Mouse (Mus musculus) CH12.LX (cell line): ENCODE results near the gene Ttc41. TPM values are rescaled to one million over a fixed set of nuclear protein-coding genes. Genes with fewer than 3 reads are reported as not detected.

Experiments used
- DNase-seq: peaks from one replicate; pipeline ENCODE4 v3.0.0-alpha.2; 2013; ENCODE audit errors: extremely low read depth
- H3K27ac ChIP-seq: 2 replicates; pipeline ENCODE4 v1.5.1; 2012; ENCODE audit warnings: low read depth, mild to moderate bottlenecking, control low read depth, moderate library complexity; ENCODE audit not compliant: insufficient read depth
- H3K27me3 ChIP-seq: replicated peaks from 2 replicates; pipeline ENCODE3; 2012; ENCODE audit warnings: inconsistent platforms
- H3K36me3 ChIP-seq, 2 experiments: replicated peaks in 1 of 2; 2 replicates each; pipeline versions ENCODE3 to v1.6.1; 2012; ENCODE audit warnings: inconsistent platforms in 1 of 2, low read length in 1 of 2, mild to moderate bottlenecking in 1 of 2, mixed read lengths in 1 of 2, moderate library complexity in 1 of 2; ENCODE audit not compliant: control insufficient read depth in 1 of 2, insufficient read depth in 1 of 2
- H3K4me1 ChIP-seq, 2 experiments: 2 replicates each; pipeline ENCODE4 v1.6.1; 2012; ENCODE audit warnings: inconsistent platforms in 1 of 2, moderate library complexity in 1 of 2; ENCODE audit not compliant: insufficient read depth in 2 of 2, control insufficient read depth in 1 of 2
- H3K4me2 ChIP-seq: 2 replicates; pipeline ENCODE4 v1.6.1; 2012; ENCODE audit warnings: low read depth, mild to moderate bottlenecking, control low read depth; ENCODE audit not compliant: poor library complexity, insufficient read depth, severe bottlenecking
- H3K4me3 ChIP-seq, 3 experiments: fragments of 150-350 bp in 1 of 3; sonication (generic) in 1 of 3; replicated peaks in 1 of 3; 2 replicates each; pipeline versions ENCODE3 to v1.5.1; 2011 to 2012; ENCODE audit warnings: low read depth in 2 of 3, low read length in 2 of 3, mild to moderate bottlenecking in 2 of 3, moderate library complexity in 2 of 3, control low read depth in 1 of 3, improper control_type of control experiment in 1 of 3, inconsistent platforms in 1 of 3, mixed read lengths in 1 of 3; ENCODE audit not compliant: poor library complexity in 1 of 3
- H3K79me2 ChIP-seq: replicated peaks from 2 replicates; pipeline ENCODE4 v1.6.1; 2012; ENCODE audit warnings: mild to moderate bottlenecking, moderate library complexity; ENCODE audit not compliant: control insufficient read depth, poor library complexity, insufficient read depth, severe bottlenecking; ENCODE audit errors: extremely low read depth
- H3K9ac ChIP-seq: 2 replicates; pipeline ENCODE4 v1.6.1; 2012; ENCODE audit warnings: low read depth, mild to moderate bottlenecking, control low read depth, moderate library complexity; ENCODE audit not compliant: insufficient read depth
- H3K9me3 ChIP-seq: replicated peaks from 2 replicates; pipeline ENCODE3; 2012; ENCODE audit warnings: low read length, inconsistent platforms, mixed read lengths
- CHD1 ChIP-seq: IDR thresholded peaks from 2 replicates; pipeline ENCODE4 v1.6.1; 2012; ENCODE audit warnings: low read depth, low read length, improper control_type of control experiment, inconsistent platforms
- CHD2 ChIP-seq: IDR thresholded peaks from 2 replicates; pipeline ENCODE4 v1.6.1; 2011; ENCODE audit warnings: low read length, improper control_type of control experiment
- CTCF ChIP-seq, 2 experiments: IDR thresholded peaks in 1 of 2; conservative IDR thresholded peaks in 1 of 2; 2 replicates each; pipeline ENCODE4 v1.5.1; 2011 to 2012; ENCODE audit warnings: low read depth in 2 of 2, low read length in 2 of 2, improper control_type of control experiment in 1 of 2, inconsistent platforms in 1 of 2, mild to moderate bottlenecking in 1 of 2, moderate library complexity in 1 of 2
- E2F4 ChIP-seq: IDR thresholded peaks from 2 replicates; pipeline ENCODE4 v1.6.1; 2011; ENCODE audit warnings: low read depth, low read length, improper control_type of control experiment; ENCODE audit not compliant: insufficient replicate concordance
- ELF1 ChIP-seq: IDR thresholded peaks from 2 replicates; pipeline ENCODE4 v1.6.1; 2014; ENCODE audit warnings: low read depth, mild to moderate bottlenecking, inconsistent platforms, low read length, improper control_type of control experiment
- GABPA ChIP-seq: IDR thresholded peaks from 2 replicates; pipeline ENCODE4 v1.6.1; 2012; ENCODE audit warnings: low read depth, low read length, improper control_type of control experiment, inconsistent platforms; ENCODE audit not compliant: insufficient replicate concordance
- HCFC1 ChIP-seq: IDR thresholded peaks from 2 replicates; pipeline ENCODE4 v1.6.1; 2012; ENCODE audit warnings: low read depth, mild to moderate bottlenecking, inconsistent platforms, low read length, improper control_type of control experiment
- IRF4 ChIP-seq: IDR thresholded peaks from 2 replicates; pipeline ENCODE4 v1.6.1; 2014; ENCODE audit warnings: low read depth, mild to moderate bottlenecking, inconsistent platforms, low read length, improper control_type of control experiment
- JUN ChIP-seq: IDR thresholded peaks from 2 replicates; pipeline ENCODE4 v1.6.1; 2011; ENCODE audit warnings: low read depth, mild to moderate bottlenecking, low read length, improper control_type of control experiment, moderate library complexity; ENCODE audit not compliant: insufficient read depth
- JUND ChIP-seq: conservative IDR thresholded peaks from 2 replicates; pipeline ENCODE4 v1.6.1; 2011; ENCODE audit warnings: low read depth, low read length, improper control_type of control experiment
- MAX ChIP-seq: IDR thresholded peaks from 2 replicates; pipeline ENCODE4 v1.6.1; 2011; ENCODE audit warnings: low read length, improper control_type of control experiment
- MXI1 ChIP-seq: IDR thresholded peaks from 2 replicates; pipeline ENCODE4 v1.6.1; 2011; ENCODE audit warnings: mild to moderate bottlenecking, low read depth, low read length, improper control_type of control experiment
- MYC ChIP-seq: IDR thresholded peaks from 2 replicates; pipeline ENCODE4 v1.6.1; 2011; ENCODE audit warnings: low read depth, mild to moderate bottlenecking, improper control_type of control experiment, low read length
- NELFE ChIP-seq: IDR thresholded peaks from 2 replicates; pipeline ENCODE4 v1.6.1; 2011; ENCODE audit warnings: low read depth, low read length, improper control_type of control experiment
- NRF1 ChIP-seq: IDR thresholded peaks from 2 replicates; pipeline ENCODE4 v1.6.1; 2014; ENCODE audit warnings: low read depth, mild to moderate bottlenecking, inconsistent platforms, low read length, improper control_type of control experiment, moderate library complexity
- PAX5 ChIP-seq: IDR thresholded peaks from 2 replicates; pipeline ENCODE4 v1.6.1; 2012; ENCODE audit warnings: low read length, inconsistent platforms, mixed read lengths
- POLR2A ChIP-seq: IDR thresholded peaks from 2 replicates; pipeline ENCODE4 v1.6.1; 2011; ENCODE audit warnings: low read depth, mild to moderate bottlenecking, improper control_type of control experiment, low read length
- POLR2AphosphoS2 ChIP-seq: IDR thresholded peaks from 2 replicates; pipeline ENCODE4 v1.6.1; 2011; ENCODE audit warnings: low read depth, low read length, improper control_type of control experiment
- RAD21 ChIP-seq: IDR thresholded peaks from 2 replicates; pipeline ENCODE4 v1.6.1; 2011; ENCODE audit warnings: low read depth, mild to moderate bottlenecking, low read length, improper control_type of control experiment, moderate library complexity
- RCOR1 ChIP-seq: conservative IDR thresholded peaks from 2 replicates; pipeline ENCODE4 v1.6.1; 2012; ENCODE audit warnings: low read depth, mild to moderate bottlenecking, inconsistent platforms, low read length, improper control_type of control experiment
- SIN3A ChIP-seq: IDR thresholded peaks from 2 replicates; pipeline ENCODE4 v1.6.1; 2012; ENCODE audit warnings: low read length, improper control_type of control experiment, inconsistent platforms
- SMC3 ChIP-seq: IDR thresholded peaks from 2 replicates; pipeline ENCODE4 v1.6.1; 2011; ENCODE audit warnings: low read depth, low read length, improper control_type of control experiment
- TBP ChIP-seq: conservative IDR thresholded peaks from 2 replicates; pipeline ENCODE4 v1.6.1; 2011; ENCODE audit warnings: low read depth, low read length, improper control_type of control experiment
- TCF12 ChIP-seq: IDR thresholded peaks from 2 replicates; pipeline ENCODE4 v1.6.1; 2014; ENCODE audit warnings: low read depth, mild to moderate bottlenecking, inconsistent platforms, low read length, improper control_type of control experiment
- USF1 ChIP-seq: IDR thresholded peaks from 2 replicates; pipeline ENCODE4 v1.6.1; 2014; ENCODE audit warnings: low read depth, mild to moderate bottlenecking, inconsistent platforms, low read length, improper control_type of control experiment
- USF2 ChIP-seq: conservative IDR thresholded peaks from 2 replicates; pipeline ENCODE4 v1.6.1; 2011; ENCODE audit warnings: low read depth, low read length, improper control_type of control experiment
- ZKSCAN1 ChIP-seq: IDR thresholded peaks from 2 replicates; pipeline ENCODE4 v1.6.1; 2012; ENCODE audit warnings: low read depth, inconsistent platforms, low read length, improper control_type of control experiment, borderline replicate concordance
- ZNF384 ChIP-seq: IDR thresholded peaks from 2 replicates; pipeline ENCODE4 v1.6.1; 2012; ENCODE audit warnings: low read depth, low read length, improper control_type of control experiment, inconsistent platforms
- dilution Hi-C: fragments of 300-500 bp; cut with MboI; formaldehyde crosslinking; loops from 2 replicates; pipeline ENCODE4 v1.14.3; 2020; ENCODE audit warnings: low sequenced_read_pairs; ENCODE audit not compliant: extremely low pct_unique_long_range_greater_than_20kb, extremely low pct_ligation_motif_present
- in situ Hi-C: fragments of 300-500 bp; cut with MboI; formaldehyde crosslinking; loops from 3 replicates; pipeline ENCODE4 v1.14.3; 2019; ENCODE audit warnings: low sequenced_read_pairs, low pct_ligation_motif_present, low pct_unique_long_range_greater_than_20kb, mixed read lengths
- polyA plus RNA-seq: library from polyadenylated mRNA; unstranded; fragments of >175 nt; gene quantifications from 2 replicates; pipeline ENCODE4 v1.2.1, GENCODE M21; 2012; ENCODE audit warnings: low read depth; ENCODE audit not compliant: insufficient read length
- total RNA-seq, 2 experiments: library from RNA; depleted of rRNA; stranded (reverse); fragments of 300-350 nt in 1 of 2; fragments of >200 nt in 1 of 2; gene quantifications; 2 replicates each; pipeline ENCODE4 v1.2.3; 2012 to 2014

Ttc41 gene
- total and polyA plus RNA-seq, 3 experiments, result 3.6 to 4.4 (median 4.2) TPM

- TF ChIP-seq MXI1 (no peak), NRF1 (no peak), POLR2AphosphoS2 (0 out of 2 replicates have a peak, but pooled peaks have one; percentile 11), RCOR1 (peak; percentile 47; the same call in 1 of the 2 replicates), USF2 (no peak), POLR2A (no peak), GABPA (no peak), SMC3 (no peak), CHD1 (no peak), MAX (no peak)
- TF ChIP-seq, all 38 proteins: peak for 13
Observed at GRCm38 (mm10) chr10:86707134-86707533, 1.5 kb downstream of the Ttc41 start (continued).

- dilution Hi-C loops, result no loop called here
- H3K36me3 ChIP-seq, result peaks cover 3 to 10% of the 10 kb centered on the region in 2 experiments
- DNase-seq, result no peak
Observed at GRCm38 (mm10) chr10:86712156-86712555, 6.5 kb downstream of the Ttc41 start.

GRCm38 (mm10) chr10:86727548-86727980, 22.0 kb downstream of the Ttc41 start:
- Histone ChIP-seq H3K4me2 (peak overlapping the region; percentile 78; the same call in 1 of the 2 replicates), H3K27me3 (no peaks in the 10 kb centered on the region), H3K4me1 (peaks cover 20 to 50% of the 10 kb centered on the region in 2 experiments), H3K9ac (peak overlapping the region; percentile 79), H3K36me3 (peaks cover 0 to 1% of the 10 kb centered on the region in 2 experiments), H3K79me2 (no peaks in the 10 kb centered on the region), H3K27ac (peak overlapping the region; percentile 82), H3K4me3 (peak overlapping the region; percentile 49 to 66 (median 64)), H3K9me3 (no peaks in the 10 kb centered on the region)
- DNase-seq, result peak; percentile 96
- in situ Hi-C loops (no loop called here), dilution Hi-C loops (no loop called here)
- TF ChIP-seq JUN (no peak), GABPA (no peak), ZNF384 (no peak), RAD21 (no peak), HCFC1 (peak; percentile 72), CTCF (conservative IDR thresholded peaks at IDR 0.05 in 1 of 2, IDR thresholded peaks at IDR 0.05 in 1 of 2; ENCODE audit: low read depth in 2 of 2, low read length in 2 of 2) (no peak), SMC3 (peak; percentile 2; the same call in 1 of the 2 replicates), POLR2AphosphoS2 (peak; percentile 78; the same call in 1 of the 2 replicates), NELFE (peak; percentile 83), SIN3A (peak; percentile 61; the same call in 1 of the 2 replicates), E2F4 (no peak), MAX (peak; percentile 84), USF2 (peak; percentile 80), USF1 (peak; percentile 82), TCF12 (peak; percentile 87), TBP (peak; percentile 80; the same call in 1 of the 2 replicates), MYC (peak; percentile 86), MXI1 (peak; percentile 86), POLR2A (peak; percentile 85), CHD2 (peak; percentile 19; the same call in 1 of the 2 replicates)

More at GRCm38 (mm10) chr10:86712156-86712555, 6.5 kb downstream of the Ttc41 start:
- Histone ChIP-seq H3K79me2 (no peaks in the 10 kb centered on the region; the same call in 1 of the 2 replicates), H3K9me3 (no peaks in the 10 kb centered on the region), H3K4me2 (no peak overlapping the region)
- TF ChIP-seq NRF1, result no peak
- TF ChIP-seq JUN, result no peak
- TF ChIP-seq IRF4, result no peak
- TF ChIP-seq HCFC1, result no peak
- TF ChIP-seq CHD1, result no peak
- no peak for TF ChIP-seq PAX5
- no peak for TF ChIP-seq POLR2A
- no peak for TF ChIP-seq ZKSCAN1
- no peak for TF ChIP-seq JUND
- no peak for TF ChIP-seq ZNF384
- TF ChIP-seq CTCF (conservative IDR thresholded peaks at IDR 0.05 in 1 of 2, IDR thresholded peaks at IDR 0.05 in 1 of 2; ENCODE audit: low read depth in 2 of 2, low read length in 2 of 2), result no peak
- no peak for TF ChIP-seq POLR2AphosphoS2
- TF ChIP-seq MXI1, result no peak
- TF ChIP-seq GABPA, result no peak
- TF ChIP-seq ELF1, result no peak
- no peak for TF ChIP-seq USF2
- TF ChIP-seq, all 38 proteins: peak for 0
- Histone ChIP-seq H3K4me3 (no peak overlapping the region), H3K27ac (no peak overlapping the region), H3K9ac (no peak overlapping the region), H3K4me1 (peaks cover 10 to 35% of the 10 kb centered on the region in 2 experiments), H3K27me3 (no peaks in the 10 kb centered on the region)
- in situ Hi-C loops, result no loop called here
